Mouse (Mus musculus) liver, adult (tissue): ENCODE data around the gene Srrm1.

Experiments used
- GATA4 ChIP-seq: IDR thresholded peaks from 2 replicates; pipeline ENCODE4 v1.6.1; 2014; ENCODE audit warnings: mild to moderate bottlenecking, low read length; ENCODE audit not compliant: insufficient replicate concordance

Srrm1 gene

GRCm38 (mm10) chr4:135358736-135359135 is 5.6 kb upstream of the Srrm1 start:
- no peak for TF ChIP-seq GATA4

GRCm38 (mm10) chr4:135357221-135357920 is 4.2 kb upstream of the Srrm1 start:
- TF ChIP-seq GATA4, result no peak

- no peak for TF ChIP-seq GATA4
These were observed 2.9 kb upstream of the Srrm1 start for GRCm38 (mm10) chr4:135355886-135356550.

- TF ChIP-seq GATA4, result peak; percentile 42; the same call in 1 of the 2 replicates
These were observed 801 bp upstream of the Srrm1 start for GRCm38 (mm10) chr4:135353794-135354450.

DNA sequence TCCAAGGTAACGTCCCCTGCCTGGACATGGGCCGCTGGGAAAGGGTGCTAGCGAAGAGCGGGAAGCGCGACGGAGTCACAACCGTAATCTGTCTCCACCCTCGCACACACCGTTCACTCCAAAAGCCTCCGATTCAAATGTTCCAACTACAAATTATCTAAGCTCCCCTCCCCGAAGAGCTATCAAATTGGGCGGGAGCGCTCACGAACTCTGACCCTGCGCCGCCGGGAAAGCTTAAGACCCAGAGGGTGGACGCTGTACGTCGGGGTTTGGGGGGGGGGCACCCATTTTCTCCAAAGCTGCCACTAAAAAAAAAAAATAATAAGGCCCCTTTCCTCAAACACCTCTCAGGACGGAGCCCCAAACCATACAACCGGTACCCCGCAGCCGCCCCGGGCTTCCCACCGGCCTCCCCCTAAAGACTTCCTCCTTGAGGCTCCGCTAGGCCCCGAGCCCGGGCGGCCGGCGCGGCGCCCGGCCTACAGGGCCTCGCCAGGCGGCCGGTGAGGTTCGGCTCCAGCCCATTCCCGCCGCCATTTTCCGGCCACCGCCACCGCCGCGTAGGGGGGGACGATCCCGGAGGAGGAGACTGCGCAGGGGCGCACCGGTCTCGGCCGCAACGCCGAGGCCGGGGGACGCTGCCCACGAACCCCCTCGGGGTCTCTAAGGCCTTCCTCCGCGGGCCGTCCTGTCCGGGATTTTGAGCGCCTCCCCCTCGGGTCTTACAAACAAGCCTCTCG is 625 bp downstream of the Srrm1 start:
- TF ChIP-seq GATA4, result no peak

- TF ChIP-seq GATA4, result no peak
These were observed 15.7 kb downstream of the Srrm1 start for GRCm38 (mm10) chr4:135337376-135337942.

DNA sequence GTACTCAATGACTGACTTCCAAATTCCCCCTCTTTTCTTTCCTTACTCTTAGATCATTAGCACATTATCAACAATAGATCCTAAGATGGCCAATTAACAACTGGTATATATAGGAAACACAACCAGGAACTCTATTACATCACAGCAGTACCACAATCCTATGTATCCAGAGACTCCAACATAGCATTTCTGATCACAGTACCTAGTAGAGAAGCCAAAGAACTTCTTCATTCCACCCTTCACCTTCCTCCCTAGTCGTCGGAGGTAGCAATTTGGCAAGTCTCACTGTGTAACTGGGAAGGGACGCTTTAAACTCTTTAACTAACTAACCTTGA is 17.1 kb downstream of the Srrm1 start:
- no peak for TF ChIP-seq GATA4

DNA sequence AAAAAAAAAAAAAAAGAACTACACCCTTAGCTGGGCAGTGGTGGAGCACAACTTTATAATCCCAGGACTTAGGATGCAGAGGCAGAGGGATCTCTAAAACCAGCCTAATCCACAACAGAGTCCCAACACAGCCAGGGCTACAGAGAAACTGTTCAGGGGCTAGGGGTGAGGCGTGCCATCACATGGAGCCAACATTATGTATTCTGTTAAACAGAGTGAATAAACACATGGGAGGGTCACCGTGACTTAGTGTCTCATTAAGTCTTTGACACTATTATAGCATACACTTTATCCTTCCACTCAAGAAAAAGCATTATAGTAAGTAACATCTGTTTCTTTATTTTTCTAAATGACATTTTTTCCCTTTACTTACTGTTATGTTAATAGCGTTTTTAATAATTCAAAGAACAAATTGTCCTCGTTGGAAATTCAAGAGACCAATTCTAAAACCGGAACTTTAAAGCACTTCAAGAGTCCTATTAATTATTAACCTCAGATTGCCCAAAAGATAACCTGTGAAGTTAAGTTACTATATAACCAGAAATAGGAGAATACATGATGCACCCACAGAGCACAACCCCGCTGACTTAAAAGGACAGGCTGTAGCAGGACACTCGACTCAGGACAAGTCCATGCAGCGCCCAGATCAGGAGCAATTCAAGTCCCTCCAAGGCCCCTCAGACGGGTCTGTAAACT is 17.6 kb downstream of the Srrm1 start:
- TF ChIP-seq GATA4, result peak; percentile 75; the same call in 1 of the 2 replicates

DNA sequence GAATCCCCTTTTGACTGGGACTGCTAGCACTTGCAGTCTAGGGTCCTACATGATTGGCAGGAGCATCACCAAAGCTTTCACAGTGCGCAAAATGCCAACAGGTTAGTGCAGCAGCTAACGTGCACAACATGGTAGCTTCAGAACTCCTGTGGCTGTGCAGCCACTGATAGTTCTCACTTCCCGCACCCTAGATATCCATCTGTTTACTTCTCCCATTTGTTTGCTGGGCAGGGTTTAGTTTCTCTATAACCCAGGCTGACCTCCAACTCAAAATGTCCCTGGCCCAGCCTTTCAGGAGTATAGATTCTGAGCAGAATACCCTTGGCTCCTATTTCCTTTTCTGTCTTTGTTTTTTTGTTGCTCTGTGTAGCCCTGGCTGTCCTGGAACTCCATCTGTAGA is 26.7 kb downstream of the Srrm1 start:
- no peak for TF ChIP-seq GATA4

- no peak for TF ChIP-seq GATA4
These were observed 27.1 kb downstream of the Srrm1 start for GRCm38 (mm10) chr4:135326046-135326445.

- TF ChIP-seq GATA4, result no peak
These were observed 30.1 kb downstream of the Srrm1 start for GRCm38 (mm10) chr4:135323021-135323420.

GRCm38 (mm10) chr4:135317966-135318365 is 35.2 kb downstream of the Srrm1 start:
- no peak for TF ChIP-seq GATA4

GRCm38 (mm10) chr4:135317539-135317938 is 35.6 kb downstream of the Srrm1 start:
- no peak for TF ChIP-seq GATA4

DNA sequence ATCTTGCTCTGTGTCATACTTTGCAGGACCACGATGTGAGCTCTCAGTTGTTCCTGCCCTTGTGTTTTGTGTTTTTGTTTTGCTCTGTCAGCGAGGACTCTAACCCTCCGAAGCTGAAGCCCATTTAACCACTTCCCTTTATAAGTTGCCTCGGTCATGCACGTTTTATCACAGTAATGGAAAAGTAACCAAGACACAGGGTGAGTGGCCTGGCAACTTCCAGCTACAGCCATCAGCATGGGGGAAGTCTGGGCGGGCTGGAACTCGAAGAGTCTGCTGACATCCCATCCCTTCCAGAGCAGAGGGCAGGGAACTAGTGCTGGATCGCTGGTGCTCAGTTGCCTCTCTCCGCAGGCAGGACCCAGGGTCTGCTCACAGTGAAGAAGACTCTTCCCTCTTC is 37.8 kb downstream of the Srrm1 start:
- TF ChIP-seq GATA4, result no peak

- TF ChIP-seq GATA4, result no peak
These were observed 38.7 kb downstream of the Srrm1 start for GRCm38 (mm10) chr4:135314419-135314832.
